Mouse (Mus musculus): ENCODE measurements around the gene Galr2.

Gene Galr2

GRCm38 (mm10) chr11:116280751-116281663 lies at the start of gene Galr2:
Galr2 (plus strand) TSS chr11:116280939.
- no peak for DNase-seq (ENCODE audit: low spot score)

- no peak for DNase-seq (ENCODE audit: low spot score)
Observed at GRCm38 (mm10) chr11:116232427-116232826, 48.3 kb upstream of the Galr2 start.

GRCm38 (mm10) chr11:116234901-116235300 lies 45.8 kb upstream of the Galr2 start:
- no peak for DNase-seq (ENCODE audit: low spot score)

- peak; percentile 77 for DNase-seq (ENCODE audit: low spot score)
Observed at GRCm38 (mm10) chr11:116237742-116238395, 42.9 kb upstream of the Galr2 start, which contains the start of gene Evpl. Evpl (minus strand) TSS chr11:116238077.

- no peak for DNase-seq (ENCODE audit: low spot score)
Observed at GRCm38 (mm10) chr11:116239797-116240196, 40.9 kb upstream of the Galr2 start.

- no peak for DNase-seq (ENCODE audit: low spot score)
Observed at GRCm38 (mm10) chr11:116241744-116242235, 38.9 kb upstream of the Galr2 start.

GRCm38 (mm10) chr11:116244580-116244979 lies 36.2 kb upstream of the Galr2 start:
- DNase-seq (ENCODE audit: low spot score), result no peak

GRCm38 (mm10) chr11:116245616-116246015 lies 35.1 kb upstream of the Galr2 start:
- DNase-seq (ENCODE audit: low spot score), result no peak

- no peak for DNase-seq (ENCODE audit: low spot score)
Observed at GRCm38 (mm10) chr11:116247502-116248222, 33.1 kb upstream of the Galr2 start.

- no peak for DNase-seq (ENCODE audit: low spot score)
Observed at GRCm38 (mm10) chr11:116250898-116251297, 29.8 kb upstream of the Galr2 start.

- DNase-seq (ENCODE audit: low spot score), result no peak
Observed at GRCm38 (mm10) chr11:116253076-116253600, 27.6 kb upstream of the Galr2 start.

- no peak for DNase-seq (ENCODE audit: low spot score)
Observed at GRCm38 (mm10) chr11:116254627-116255026, 26.1 kb upstream of the Galr2 start.

GRCm38 (mm10) chr11:116255090-116255981 lies 25.4 kb upstream of the Galr2 start:
- no peak for DNase-seq (ENCODE audit: low spot score)

- no peak for DNase-seq (ENCODE audit: low spot score)
Observed at GRCm38 (mm10) chr11:116255982-116256675, 24.6 kb upstream of the Galr2 start.

GRCm38 (mm10) chr11:116259461-116259860 lies 21.3 kb upstream of the Galr2 start:
- no peak for DNase-seq (ENCODE audit: low spot score)

GRCm38 (mm10) chr11:116260259-116260658 lies 20.5 kb upstream of the Galr2 start:
- no peak for DNase-seq (ENCODE audit: low spot score)

- DNase-seq (ENCODE audit: low spot score), result no peak
Observed at GRCm38 (mm10) chr11:116265352-116265751, 15.4 kb upstream of the Galr2 start.

GRCm38 (mm10) chr11:116265850-116266249 lies 14.9 kb upstream of the Galr2 start:
- no peak for DNase-seq (ENCODE audit: low spot score)

- DNase-seq (ENCODE audit: low spot score), result no peak
Observed at GRCm38 (mm10) chr11:116267637-116268036, 13.1 kb upstream of the Galr2 start.

- DNase-seq (ENCODE audit: low spot score), result no peak
Observed at GRCm38 (mm10) chr11:116268313-116268712, 12.4 kb upstream of the Galr2 start.

Data from testis, postnatal 14 days (tissue).